Mouse (Mus musculus): ENCODE data around the gene Nprl2. TPM values are rescaled to one million over a fixed set of nuclear protein-coding genes. Genes with fewer than 3 reads are reported as not detected.

Nprl2 gene
- polyA plus RNA-seq, 1 experiment = 83.5 TPM

DNA sequence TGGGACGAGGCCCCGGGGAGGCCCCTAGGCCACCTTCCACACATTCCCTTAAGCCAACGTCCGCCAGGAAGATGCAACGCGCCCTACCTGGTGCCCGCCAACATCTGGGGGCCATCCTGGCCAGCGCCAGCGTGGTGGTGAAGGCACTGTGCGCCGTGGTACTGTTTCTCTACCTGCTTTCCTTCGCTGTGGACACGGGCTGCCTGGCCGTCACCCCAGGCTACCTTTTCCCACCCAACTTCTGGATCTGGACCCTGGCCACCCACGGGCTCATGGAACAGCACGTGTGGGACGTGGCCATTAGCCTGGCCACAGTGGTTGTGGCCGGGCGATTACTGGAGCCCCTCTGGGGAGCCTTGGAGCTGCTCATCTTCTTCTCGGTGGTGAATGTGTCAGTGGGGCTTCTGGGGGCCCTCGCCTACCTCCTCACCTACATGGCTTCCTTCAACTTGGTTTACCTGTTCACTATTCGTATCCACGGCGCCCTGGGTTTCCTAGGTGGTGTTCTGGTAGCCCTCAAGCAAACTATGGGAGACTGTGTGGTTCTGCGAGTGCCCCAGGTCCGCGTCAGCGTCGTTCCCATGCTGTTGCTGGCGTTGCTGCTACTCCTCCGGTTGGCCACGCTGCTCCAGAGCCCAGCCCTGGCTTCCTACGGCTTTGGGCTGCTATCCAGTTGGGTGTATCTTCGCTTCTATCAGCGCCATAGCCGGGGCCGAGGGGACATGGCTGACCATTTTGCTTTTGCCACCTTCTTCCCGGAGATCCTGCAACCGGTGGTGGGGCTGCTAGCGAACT is 7.4 kb upstream of the Nprl2 start:
- DNase-seq = peak; percentile 33
- peak overlapping the region; percentile 59 for H3K4me3 ChIP-seq (ENCODE audit: control insufficient read depth, insufficient read depth, low read length)
- no peaks in the 10 kb centered on the region for H3K27me3 ChIP-seq (ENCODE audit: control insufficient read depth, insufficient read depth, low read length)
- peaks cover 32% of the 10 kb centered on the region for H3K4me1 ChIP-seq (replicated peaks; ENCODE audit: control insufficient read depth, insufficient read depth, low read length)
- H3K27ac ChIP-seq (ENCODE audit: control insufficient read depth, insufficient read depth, low read length) = no peak overlapping the region
- under 1% methylated on average over 40 of the region's 40 CpGs for whole genome bisulfite sequencing
- peaks cover 17% of the 10 kb centered on the region for H3K36me3 ChIP-seq (ENCODE audit: control insufficient read depth, insufficient read depth, low read length)
- TF ChIP-seq POLR2A (IDR thresholded peaks at IDR 0.05; ENCODE audit: control insufficient read depth, extremely low read depth, insufficient read depth, low read length, poor library complexity) (no peak), CTCF (IDR thresholded peaks at IDR 0.05; ENCODE audit: borderline replicate concordance, control insufficient read depth, extremely low read depth, insufficient read depth, low read length, poor library complexity) (no peak)

DNA sequence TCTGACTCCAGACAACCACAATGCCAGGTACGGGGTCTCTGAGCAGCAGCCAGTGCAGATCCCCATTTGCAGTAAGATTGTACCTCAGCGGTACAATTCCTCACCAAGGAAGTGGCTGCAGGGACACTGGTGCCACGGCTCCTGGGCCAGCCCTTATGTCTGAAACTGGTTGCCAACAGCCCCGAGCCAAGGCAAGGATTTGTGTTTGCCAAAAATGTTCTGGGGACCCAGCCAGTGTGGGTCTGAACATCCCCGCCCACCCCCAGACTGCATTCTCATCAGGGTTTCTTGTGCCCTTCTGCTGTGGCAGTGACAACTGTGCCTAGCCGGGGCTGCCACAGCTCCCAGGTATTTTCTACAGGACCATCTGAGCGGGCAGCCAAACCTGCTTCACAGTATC is 3.8 kb upstream of the Nprl2 start:
- DNase-seq = no peak
- TF ChIP-seq POLR2A (IDR thresholded peaks at IDR 0.05; ENCODE audit: control insufficient read depth, extremely low read depth, insufficient read depth, low read length, poor library complexity) (no peak), CTCF (IDR thresholded peaks at IDR 0.05; ENCODE audit: borderline replicate concordance, control insufficient read depth, extremely low read depth, insufficient read depth, low read length, poor library complexity) (no peak)
- Histone ChIP-seq H3K4me1 (replicated peaks; ENCODE audit: control insufficient read depth, insufficient read depth, low read length) (peaks cover 45% of the 10 kb centered on the region), H3K27me3 (ENCODE audit: control insufficient read depth, insufficient read depth, low read length) (no peaks in the 10 kb centered on the region), H3K36me3 (ENCODE audit: control insufficient read depth, insufficient read depth, low read length) (peaks cover 17% of the 10 kb centered on the region), H3K27ac (ENCODE audit: control insufficient read depth, insufficient read depth, low read length) (no peak overlapping the region), H3K4me3 (ENCODE audit: control insufficient read depth, insufficient read depth, low read length) (no peak overlapping the region)
- WGBS = 97% methylated on average over 7 of the region's 7 CpGs

DNA sequence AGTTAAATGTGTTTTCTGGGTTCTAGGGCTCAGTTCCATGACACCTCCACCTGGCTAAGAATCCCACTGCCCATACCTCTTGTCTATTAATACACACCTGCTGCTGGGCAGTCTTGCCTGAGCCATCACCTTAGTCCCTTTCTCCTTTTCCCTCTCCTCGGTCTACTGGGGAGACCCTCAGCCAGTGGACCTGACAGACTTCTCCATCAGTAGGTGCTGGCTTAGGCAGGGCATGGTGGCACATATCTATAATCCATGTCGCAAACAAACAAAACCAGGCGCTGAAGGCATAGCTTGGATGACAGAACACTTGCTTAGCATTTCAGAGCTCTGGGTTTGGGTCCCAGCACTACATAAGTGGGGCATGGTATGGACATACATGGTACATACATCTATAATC is 3.3 kb upstream of the Nprl2 start:
- Histone ChIP-seq H3K36me3 (ENCODE audit: control insufficient read depth, insufficient read depth, low read length) (peaks cover 17% of the 10 kb centered on the region), H3K27me3 (ENCODE audit: control insufficient read depth, insufficient read depth, low read length) (no peaks in the 10 kb centered on the region), H3K4me1 (replicated peaks; ENCODE audit: control insufficient read depth, insufficient read depth, low read length) (peaks cover 45% of the 10 kb centered on the region), H3K4me3 (ENCODE audit: control insufficient read depth, insufficient read depth, low read length) (no peak overlapping the region), H3K27ac (ENCODE audit: control insufficient read depth, insufficient read depth, low read length) (no peak overlapping the region)
- WGBS = 96% methylated on average over 3 of the region's 3 CpGs
- DNase-seq = no peak
- no peak for TF ChIP-seq CTCF (IDR thresholded peaks at IDR 0.05; ENCODE audit: borderline replicate concordance, control insufficient read depth, extremely low read depth, insufficient read depth, low read length, poor library complexity)
- no peak for TF ChIP-seq POLR2A (IDR thresholded peaks at IDR 0.05; ENCODE audit: control insufficient read depth, extremely low read depth, insufficient read depth, low read length, poor library complexity)

DNA sequence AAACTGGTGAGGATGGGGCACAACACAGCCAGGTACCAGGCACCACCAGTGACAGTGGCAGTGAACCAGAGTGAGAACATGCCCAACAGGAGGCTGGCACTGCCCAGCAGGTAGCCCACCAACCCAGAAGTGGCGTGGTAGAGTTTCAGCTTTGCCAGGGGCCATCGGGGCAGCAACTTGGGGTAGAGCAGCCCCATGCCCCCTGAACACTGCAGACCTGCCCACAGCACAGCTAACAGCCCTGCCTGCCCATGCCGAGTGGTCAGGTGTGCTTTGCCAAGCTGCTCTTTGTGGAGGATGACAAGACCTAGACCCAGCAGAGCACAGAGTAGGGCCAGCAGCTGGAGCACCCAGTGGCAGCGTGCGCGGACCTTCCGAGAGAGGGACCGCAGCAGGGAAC is 2.1 kb upstream of the Nprl2 start:
- H3K27me3 ChIP-seq (ENCODE audit: control insufficient read depth, insufficient read depth, low read length) = no peaks in the 10 kb centered on the region
- 96% methylated on average over 8 of the region's 8 CpGs for WGBS
- TF ChIP-seq CTCF (IDR thresholded peaks at IDR 0.05; ENCODE audit: borderline replicate concordance, control insufficient read depth, extremely low read depth, insufficient read depth, low read length, poor library complexity) = no peak
- no peak for TF ChIP-seq POLR2A (IDR thresholded peaks at IDR 0.05; ENCODE audit: control insufficient read depth, extremely low read depth, insufficient read depth, low read length, poor library complexity)
- DNase-seq = no peak
- H3K27ac ChIP-seq (ENCODE audit: control insufficient read depth, insufficient read depth, low read length) = no peak overlapping the region
- H3K4me3 ChIP-seq (ENCODE audit: control insufficient read depth, insufficient read depth, low read length) = no peak overlapping the region
- H3K36me3 ChIP-seq (ENCODE audit: control insufficient read depth, insufficient read depth, low read length) = peaks cover 17% of the 10 kb centered on the region
- peaks cover 39% of the 10 kb centered on the region for H3K4me1 ChIP-seq (replicated peaks; ENCODE audit: control insufficient read depth, insufficient read depth, low read length)

DNA sequence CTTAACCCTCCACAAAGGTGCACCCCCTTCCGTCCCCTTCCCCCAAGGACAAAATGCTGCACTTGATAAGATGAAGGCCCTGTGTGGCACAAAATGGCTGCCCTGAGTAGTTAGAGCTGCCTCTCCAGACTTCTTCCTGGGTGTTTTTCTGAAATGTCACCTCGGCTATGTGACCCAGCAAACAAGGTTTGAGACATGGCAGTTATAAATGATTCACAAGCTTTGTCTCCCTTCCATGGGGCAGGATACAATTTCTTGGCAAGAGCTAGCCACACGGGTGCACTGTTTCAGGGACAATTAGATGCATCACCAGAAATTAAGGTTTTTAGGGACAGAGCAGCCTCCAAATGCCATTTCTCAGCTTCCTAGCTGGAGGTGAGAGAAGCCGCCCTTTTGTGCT is 1.6 kb upstream of the Nprl2 start:
- TF ChIP-seq CTCF (IDR thresholded peaks at IDR 0.05; ENCODE audit: borderline replicate concordance, control insufficient read depth, extremely low read depth, insufficient read depth, low read length, poor library complexity) = no peak
- no peak for TF ChIP-seq POLR2A (IDR thresholded peaks at IDR 0.05; ENCODE audit: control insufficient read depth, extremely low read depth, insufficient read depth, low read length, poor library complexity)
- Histone ChIP-seq H3K36me3 (ENCODE audit: control insufficient read depth, insufficient read depth, low read length) (peaks cover 17% of the 10 kb centered on the region), H3K27me3 (ENCODE audit: control insufficient read depth, insufficient read depth, low read length) (no peaks in the 10 kb centered on the region), H3K27ac (ENCODE audit: control insufficient read depth, insufficient read depth, low read length) (no peak overlapping the region), H3K4me1 (replicated peaks; ENCODE audit: control insufficient read depth, insufficient read depth, low read length) (peaks cover 34% of the 10 kb centered on the region), H3K4me3 (ENCODE audit: control insufficient read depth, insufficient read depth, low read length) (no peak overlapping the region)
- DNase-seq = no peak
- 87% methylated on average over 4 of the region's 4 CpGs for WGBS

DNA sequence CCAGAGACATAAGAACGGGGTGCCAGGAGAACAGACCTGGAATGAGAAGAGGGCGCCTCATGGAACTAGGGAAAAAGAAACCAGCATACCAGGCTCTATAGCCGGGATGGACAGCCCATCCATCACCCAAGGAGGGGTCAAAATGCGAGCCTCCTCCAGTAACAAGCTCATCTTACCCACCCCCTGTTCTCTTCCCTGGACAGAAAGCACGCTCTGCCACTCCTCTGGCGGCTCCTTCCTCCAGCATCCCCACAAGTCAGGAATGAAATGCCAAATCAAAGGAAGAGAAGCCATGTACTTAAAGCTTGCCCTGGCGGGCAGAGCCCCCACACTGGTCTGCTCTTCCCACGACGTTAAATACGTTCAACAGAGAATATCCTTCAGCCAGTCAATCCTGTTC is 1.0 kb upstream of the Nprl2 start:
- WGBS = 71% methylated on average over 10 of the region's 10 CpGs
- no peak overlapping the region for H3K4me3 ChIP-seq (ENCODE audit: control insufficient read depth, insufficient read depth, low read length)

More for the DNA sequence above, 1.0 kb upstream of the Nprl2 start:
- peaks cover 17% of the 10 kb centered on the region for H3K36me3 ChIP-seq (ENCODE audit: control insufficient read depth, insufficient read depth, low read length)
- no peak overlapping the region for H3K27ac ChIP-seq (ENCODE audit: control insufficient read depth, insufficient read depth, low read length)
- peaks cover 32% of the 10 kb centered on the region for H3K4me1 ChIP-seq (replicated peaks; ENCODE audit: control insufficient read depth, insufficient read depth, low read length)
- H3K27me3 ChIP-seq (ENCODE audit: control insufficient read depth, insufficient read depth, low read length) = no peaks in the 10 kb centered on the region
- DNase-seq = no peak
- TF ChIP-seq POLR2A (IDR thresholded peaks at IDR 0.05; ENCODE audit: control insufficient read depth, extremely low read depth, insufficient read depth, low read length, poor library complexity) (no peak), CTCF (IDR thresholded peaks at IDR 0.05; ENCODE audit: borderline replicate concordance, control insufficient read depth, extremely low read depth, insufficient read depth, low read length, poor library complexity) (no peak)
